In the genomic region with DNA sequence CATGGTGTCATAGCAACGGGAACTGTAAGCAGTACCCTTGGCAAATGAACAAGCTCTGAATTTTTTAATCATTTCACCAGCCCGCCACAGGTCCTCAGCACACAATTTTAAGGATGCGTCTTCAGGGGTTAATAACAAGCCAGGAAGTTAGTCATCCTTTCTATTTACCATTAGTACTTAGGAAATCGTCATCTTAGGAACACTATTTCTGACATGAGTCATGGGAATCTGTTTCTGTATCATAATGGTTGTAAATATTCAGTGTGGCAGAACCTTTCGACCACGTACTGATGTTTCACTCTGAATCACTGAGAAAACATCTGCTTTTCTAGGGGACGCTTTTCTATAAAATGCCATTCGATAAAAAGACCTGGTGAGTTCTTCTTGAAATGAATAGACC, we compare ENCODE assay signal across 15 mouse cellular contexts.
"Had no signal": no experiment of that assay in that cellular context is flagged by ENCODE, and none has a peak within 500 bp of the region (broad histone marks: within the 10 kb centered on the region; RNA-seq: fewer than 3 reads in every experiment).

No protein-coding gene starts in this region.

- H3K4me3 ChIP-seq: kidney, embryonic 15.5 days; left cerebral cortex, adult 2 months; liver, embryonic 13.5 days; midbrain, embryonic 12.5 days; midbrain, embryonic 15.5 days; stomach, embryonic 15.5 days had no signal

- H3K4me1 ChIP-seq: kidney, embryonic 15.5 days; liver, embryonic 13.5 days; midbrain, embryonic 12.5 days; midbrain, embryonic 15.5 days; stomach, embryonic 15.5 days had no signal

- H3K9ac ChIP-seq: kidney, embryonic 15.5 days; liver, embryonic 13.5 days; midbrain, embryonic 12.5 days; midbrain, embryonic 15.5 days; stomach, embryonic 15.5 days had no signal

- H3K27ac ChIP-seq: kidney, embryonic 15.5 days; left cerebral cortex, adult 2 months; liver, embryonic 13.5 days; midbrain, embryonic 12.5 days; midbrain, embryonic 15.5 days; stomach, embryonic 15.5 days had no signal

- H3K9me3 ChIP-seq: kidney, embryonic 15.5 days; liver, embryonic 13.5 days; midbrain, embryonic 12.5 days; midbrain, embryonic 15.5 days; stomach, embryonic 15.5 days had no signal

- H3K27me3 ChIP-seq: kidney, embryonic 15.5 days; liver, embryonic 13.5 days; midbrain, embryonic 12.5 days; midbrain, embryonic 15.5 days; stomach, embryonic 15.5 days had no signal

- H3K4me2 ChIP-seq: kidney, embryonic 15.5 days; liver, embryonic 13.5 days; midbrain, embryonic 12.5 days; midbrain, embryonic 15.5 days; stomach, embryonic 15.5 days had no signal

- DNase-seq: kidney, postnatal 10 days; kidney, postnatal 36 days; layer of hippocampus, postnatal 36 days; liver, embryonic 13.5 days; lung, adult 2 months; lung, postnatal 14 days; lung, postnatal 4 days; right cerebral cortex, postnatal 14 days; spleen, adult 18-20 months; thymus, postnatal 25 days had no signal

- ATAC-seq: midbrain, embryonic 15.5 days had no signal

- H3K36me3 ChIP-seq: kidney, embryonic 15.5 days; liver, embryonic 13.5 days; midbrain, embryonic 12.5 days; midbrain, embryonic 15.5 days; stomach, embryonic 15.5 days had no signal
